Mouse (Mus musculus): ENCODE measurements around the gene Cd180.

Cd180 gene

DNA sequence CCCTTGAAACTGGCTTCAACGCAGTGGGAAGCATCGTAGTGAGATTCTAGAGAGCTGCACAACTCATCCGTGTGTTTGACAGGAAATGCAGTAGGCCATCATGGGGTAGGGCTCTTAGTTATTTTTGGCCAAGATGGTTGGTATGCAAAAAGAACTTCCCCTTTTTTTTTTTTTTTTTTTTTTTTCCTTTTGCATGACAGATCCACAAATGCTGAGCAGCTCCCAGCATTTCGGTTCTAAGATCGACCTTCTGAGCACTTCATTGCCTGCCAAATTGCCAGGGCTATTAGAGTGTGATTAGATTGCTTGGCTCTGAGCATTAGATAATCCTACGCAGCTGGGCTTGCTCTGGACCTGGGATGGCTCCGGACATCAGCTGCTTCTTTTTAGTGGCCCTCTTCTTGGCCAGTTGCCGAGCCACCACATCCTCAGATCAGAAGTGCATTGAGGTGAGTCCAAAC is at the start of gene Cd180:
Gene Cd180 (plus strand): TSS at position 218 of the 461 bp plus-strand sequence.
- DNase-seq (ENCODE audit: low read depth, low spot score), result no peak

GRCm38 (mm10) chr13:102644344-102644743 is 49.0 kb upstream of the Cd180 start:
- DNase-seq (ENCODE audit: low read depth, low spot score), result no peak

GRCm38 (mm10) chr13:102644789-102645551 is 48.4 kb upstream of the Cd180 start:
- peak; percentile 61 for DNase-seq (ENCODE audit: low read depth, low spot score)

GRCm38 (mm10) chr13:102646271-102646771 is 47.0 kb upstream of the Cd180 start:
- no peak for DNase-seq (ENCODE audit: low read depth, low spot score)

GRCm38 (mm10) chr13:102647511-102647910 is 45.8 kb upstream of the Cd180 start:
- no peak for DNase-seq (ENCODE audit: low read depth, low spot score)

GRCm38 (mm10) chr13:102652303-102652889 is 41.0 kb upstream of the Cd180 start:
- no peak for DNase-seq (ENCODE audit: low read depth, low spot score)

- no peak for DNase-seq (ENCODE audit: low read depth, low spot score)
These were observed 38.2 kb upstream of the Cd180 start for GRCm38 (mm10) chr13:102655071-102655570.

GRCm38 (mm10) chr13:102656153-102656690 is 37.1 kb upstream of the Cd180 start:
- DNase-seq (ENCODE audit: low read depth, low spot score), result no peak

- DNase-seq (ENCODE audit: low read depth, low spot score), result no peak
These were observed 35.0 kb upstream of the Cd180 start for GRCm38 (mm10) chr13:102658223-102658839.

DNA sequence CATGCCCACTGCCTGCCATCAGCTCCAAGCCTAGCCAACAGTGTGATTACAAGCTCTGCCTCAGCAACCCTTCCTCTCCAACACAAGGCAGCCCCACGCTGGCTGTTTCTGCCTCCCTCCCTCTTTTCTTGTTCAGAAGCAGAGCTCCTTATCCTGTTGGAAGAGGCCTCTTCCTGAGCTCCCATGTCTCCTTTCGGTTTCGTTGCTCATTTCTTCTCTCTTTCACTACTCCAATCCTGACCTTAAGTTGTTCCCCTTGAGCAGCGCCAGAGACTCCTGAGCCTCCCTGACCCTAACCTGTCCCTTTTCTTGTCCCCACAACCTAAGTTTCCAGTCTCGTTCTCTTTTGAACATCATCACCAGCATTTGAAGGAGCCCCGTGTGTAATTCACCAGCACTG is 29.3 kb upstream of the Cd180 start:
- no peak for DNase-seq (ENCODE audit: low read depth, low spot score)

DNA sequence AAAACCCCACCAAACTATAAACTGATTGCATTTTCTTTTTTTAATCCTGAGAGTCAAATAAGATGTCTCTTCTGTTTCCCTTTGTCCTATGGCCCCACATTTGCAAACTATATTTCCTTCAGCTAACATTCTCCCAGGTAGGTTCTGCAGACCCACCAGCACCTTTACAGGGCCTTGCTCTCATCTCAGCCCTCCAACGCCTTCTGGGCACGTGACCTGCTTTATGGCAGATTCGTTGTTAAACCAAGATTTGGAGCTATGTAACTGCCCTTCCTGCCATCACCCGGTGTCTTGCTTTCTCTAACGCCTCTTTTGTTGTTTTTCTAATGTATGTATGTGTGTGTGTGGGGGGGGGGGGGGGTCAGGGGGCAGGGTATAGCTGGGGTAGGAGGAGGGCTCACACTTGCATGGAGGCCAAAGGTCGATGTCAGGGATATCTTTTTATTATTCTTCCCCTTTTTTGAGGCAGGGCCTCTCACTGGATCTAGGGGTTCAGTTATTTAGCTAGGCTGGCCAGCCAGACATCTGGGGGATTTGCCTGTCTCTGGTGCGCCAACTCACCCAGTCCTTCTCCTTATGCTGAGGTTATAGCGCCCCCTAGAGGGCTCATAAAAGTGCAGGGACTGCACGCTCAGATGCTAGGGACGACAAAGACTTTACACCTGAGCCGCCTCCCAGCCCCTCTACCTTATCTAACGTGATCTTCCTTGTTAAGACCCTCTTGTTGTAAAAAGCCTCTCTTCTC is 28.3 kb upstream of the Cd180 start:
- peak; percentile 59 for DNase-seq (ENCODE audit: low read depth, low spot score)

GRCm38 (mm10) chr13:102665588-102666232 is 27.6 kb upstream of the Cd180 start:
- peak; percentile 8 for DNase-seq (ENCODE audit: low read depth, low spot score)

GRCm38 (mm10) chr13:102666233-102666614 is 27.1 kb upstream of the Cd180 start:
- no peak for DNase-seq (ENCODE audit: low read depth, low spot score)

GRCm38 (mm10) chr13:102666731-102667130 is 26.6 kb upstream of the Cd180 start:
- no peak for DNase-seq (ENCODE audit: low read depth, low spot score)

- DNase-seq (ENCODE audit: low read depth, low spot score), result no peak
These were observed 26.0 kb upstream of the Cd180 start for GRCm38 (mm10) chr13:102667401-102667800.

DNA sequence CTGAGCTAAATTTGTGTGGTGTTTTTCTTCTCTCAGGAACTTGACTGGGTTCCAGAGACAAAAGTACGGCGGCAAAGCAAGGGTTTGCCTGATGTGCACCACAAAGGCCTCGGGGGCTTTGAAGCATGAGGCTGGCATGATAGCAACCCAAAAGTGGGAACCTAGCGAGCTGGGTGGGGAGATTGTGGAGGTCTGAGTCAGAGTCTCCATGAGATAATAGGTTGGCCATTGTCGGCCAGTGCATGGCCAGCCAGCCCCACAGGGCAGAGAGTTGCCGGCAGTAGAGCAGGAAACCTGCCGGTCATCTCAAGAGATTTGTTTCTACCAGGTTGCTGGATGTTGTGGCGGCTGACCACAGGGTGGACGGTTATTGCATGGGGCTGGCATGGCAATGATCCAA is 25.5 kb upstream of the Cd180 start:
- no peak for DNase-seq (ENCODE audit: low read depth, low spot score)

DNA sequence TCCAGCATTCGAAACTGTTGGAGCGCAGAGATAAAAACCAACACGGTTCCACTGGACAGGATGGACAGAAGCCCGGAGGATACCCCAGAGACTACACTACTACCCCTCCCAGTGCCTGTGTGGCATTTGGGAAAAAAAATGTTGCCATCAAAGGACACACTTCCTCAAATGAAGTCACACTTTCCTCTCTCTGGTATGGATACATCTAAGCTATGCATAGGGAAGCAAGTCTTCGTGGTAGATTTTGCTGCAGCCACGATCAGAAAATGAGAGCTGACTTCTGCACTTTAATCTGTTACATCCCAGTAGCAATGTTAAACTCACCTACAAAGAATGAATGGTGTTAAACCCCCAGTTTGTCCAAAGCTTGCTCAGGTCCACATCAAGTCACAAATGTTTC is 24.4 kb upstream of the Cd180 start:
- DNase-seq (ENCODE audit: low read depth, low spot score), result no peak

DNA sequence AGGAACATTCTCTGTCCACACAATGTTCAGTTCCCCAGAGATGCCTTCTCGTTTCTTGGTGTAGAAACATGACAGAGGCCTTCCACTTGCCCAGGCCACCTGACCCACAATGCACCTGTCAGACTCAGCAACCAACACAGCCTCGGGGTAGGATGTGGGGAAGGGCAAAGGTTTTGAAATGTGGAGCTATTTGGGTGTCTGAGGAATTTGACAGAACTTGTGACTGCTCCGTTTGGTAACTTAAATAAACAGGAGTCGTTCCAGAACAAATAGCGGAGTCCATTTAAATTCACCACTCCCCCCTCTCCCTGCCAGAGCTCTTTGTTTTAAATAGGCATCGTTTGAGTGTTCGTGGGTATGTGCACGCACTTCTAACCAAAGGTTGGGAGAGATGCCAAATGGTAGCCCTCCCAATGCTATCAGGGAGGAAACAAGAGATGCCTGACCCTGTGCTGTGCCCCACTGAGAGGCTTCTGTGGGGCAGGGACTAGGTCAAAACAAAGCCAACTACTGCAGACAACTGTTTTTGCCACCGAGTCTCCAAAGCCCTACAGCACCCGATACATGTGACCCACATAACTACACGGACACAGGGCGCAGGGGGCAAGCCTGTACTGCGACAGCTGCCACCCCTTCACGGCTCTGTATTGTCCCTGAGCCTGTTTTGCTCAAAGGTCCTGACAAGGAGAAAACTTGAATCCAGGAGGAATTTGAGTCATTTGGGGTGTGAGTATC is 23.7 kb upstream of the Cd180 start:
- no peak for DNase-seq (ENCODE audit: low read depth, low spot score)

DNA sequence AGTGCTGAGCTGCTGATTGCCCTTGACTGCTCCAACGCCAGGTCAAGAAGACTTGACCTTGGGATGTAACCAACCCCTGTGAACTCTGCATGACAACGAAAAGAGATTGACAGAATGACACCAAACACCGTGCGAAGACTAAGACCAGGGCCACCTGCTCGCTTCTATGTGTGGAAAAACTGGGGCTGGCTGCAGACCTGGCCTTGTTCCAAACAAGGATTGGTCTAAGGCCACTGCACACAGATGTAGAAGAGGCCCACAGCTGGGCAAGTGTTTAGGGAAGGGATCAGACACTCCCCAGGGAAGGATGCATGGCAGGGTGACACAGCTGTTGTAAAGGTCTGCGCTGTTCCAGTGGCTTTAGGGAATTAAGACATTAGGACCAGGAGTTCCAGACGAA is 22.9 kb upstream of the Cd180 start:
- DNase-seq (ENCODE audit: low read depth, low spot score), result no peak

GRCm38 (mm10) chr13:102674083-102674482 is 19.3 kb upstream of the Cd180 start:
- DNase-seq (ENCODE audit: low read depth, low spot score), result no peak
